9 mouse cellular contexts compared by ENCODE assay signal in genomic region chr6:120196837-120197236, GRCm38 (mm10).
DNase-seq lines count a peak whose midpoint lies in the region; ATAC-seq and TF ChIP-seq lines count a peak whose summit lies in the region.
"Had no signal": no experiment of that assay in that cellular context is flagged by ENCODE, and none has a peak within 500 bp of the region (broad histone marks: within the 10 kb centered on the region; RNA-seq: fewer than 3 reads in every experiment).

No protein-coding gene starts in this region.

- no peak overlapping the region for H3K9ac ChIP-seq in hindbrain, postnatal 0 days (replicated peaks; ENCODE audit: low read length)
- H3K9ac ChIP-seq in hindbrain, embryonic 14.5 days = no peak overlapping the region
- H3K9ac ChIP-seq: embryonic facial prominence, embryonic 15.5 days had no signal

- no peak overlapping the region for H3K27ac ChIP-seq in hindbrain, postnatal 0 days
- no peak overlapping the region for H3K27ac ChIP-seq in hindbrain, embryonic 14.5 days
- H3K27ac ChIP-seq: embryonic facial prominence, embryonic 15.5 days had no signal

- no peak overlapping the region for H3K4me2 ChIP-seq in hindbrain, postnatal 0 days (ENCODE audit: low read depth, low read length)
- H3K4me2 ChIP-seq in hindbrain, embryonic 14.5 days (replicated peaks) = no peak overlapping the region
- H3K4me2 ChIP-seq: embryonic facial prominence, embryonic 15.5 days had no signal

- H3K9me3 ChIP-seq in hindbrain, postnatal 0 days (ENCODE audit: low read length) = no peaks in the 10 kb centered on the region
- no peaks in the 10 kb centered on the region for H3K9me3 ChIP-seq in hindbrain, embryonic 14.5 days (ENCODE audit: control insufficient read depth, low read length)
- no peaks in the 10 kb centered on the region for H3K9me3 ChIP-seq in E14TG2a.4 (ENCODE audit: low read length)
- H3K9me3 ChIP-seq: embryonic facial prominence, embryonic 15.5 days had no signal

- WGBS in hindbrain, postnatal 0 days = 34% methylated on average over 2 of the region's 2 CpGs
- 37% methylated on average over 2 of the region's 2 CpGs for WGBS in hindbrain, embryonic 14.5 days

- no peaks in the 10 kb centered on the region for H3K4me1 ChIP-seq in hindbrain, postnatal 0 days (ENCODE audit: insufficient read depth, low read length)
- no peaks in the 10 kb centered on the region for H3K4me1 ChIP-seq in hindbrain, embryonic 14.5 days (replicated peaks; ENCODE audit: control insufficient read depth, insufficient read depth, low read length)
- peaks cover 82% of the 10 kb centered on the region for H3K4me1 ChIP-seq in E14TG2a.4 (replicated peaks; ENCODE audit: low read depth, low read length)

- peak; percentile 45 for TF ChIP-seq CTCF in hindbrain, postnatal 0 days (IDR thresholded peaks at IDR 0.05; ENCODE audit: low read depth)
- peak; percentile 54 for TF ChIP-seq CTCF in E14TG2a.4 (conservative IDR thresholded peaks at IDR 0.05; ENCODE audit: low read length)

- DNase-seq in hindbrain, postnatal 0 days (ENCODE audit: low spot score) = peak; percentile 63
- DNase-seq in hindbrain, embryonic 14.5 days (ENCODE audit: low spot score) = no peak
- peak; percentile 87 for DNase-seq in 3T3-L1 (ENCODE audit: low read depth, low spot score)
- DNase-seq in embryo, embryonic 10.5 days (ENCODE audit: low spot score) = peak; percentile 72
- no peak for DNase-seq in yolk sac, embryonic 10.5 days (ENCODE audit: low spot score)
- no peak for DNase-seq in gastrocnemius, postnatal 25 days

- no peak for ATAC-seq in hindbrain, postnatal 0 days
- ATAC-seq in hindbrain, embryonic 14.5 days (ENCODE audit: low FRiP score) = no peak
- peak; percentile 27 for ATAC-seq in neutrophil, adult 5-6 weeks (ENCODE audit: extremely low read depth, insufficient number of reproducible peaks, low FRiP score, poor library complexity, severe bottlenecking)

- no peaks in the 10 kb centered on the region for H3K36me3 ChIP-seq in hindbrain, postnatal 0 days (ENCODE audit: insufficient read depth, low read length)
- H3K36me3 ChIP-seq in hindbrain, embryonic 14.5 days (replicated peaks; ENCODE audit: control insufficient read depth, insufficient read depth) = no peaks in the 10 kb centered on the region
- H3K36me3 ChIP-seq in E14TG2a.4 (ENCODE audit: insufficient read depth, low read length) = no peaks in the 10 kb centered on the region
- H3K36me3 ChIP-seq: embryonic facial prominence, embryonic 15.5 days had no signal

- H3K4me3 ChIP-seq in hindbrain, postnatal 0 days (ENCODE audit: low read length) = no peak overlapping the region
- H3K4me3 ChIP-seq in hindbrain, embryonic 14.5 days (replicated peaks; ENCODE audit: low read length) = no peak overlapping the region
- no peak overlapping the region for H3K4me3 ChIP-seq in E14TG2a.4 (replicated peaks; ENCODE audit: low read length)
- H3K4me3 ChIP-seq: embryonic facial prominence, embryonic 15.5 days had no signal

- H3K27me3 ChIP-seq in hindbrain, postnatal 0 days (ENCODE audit: insufficient read depth, low read length) = no peaks in the 10 kb centered on the region
- no peaks in the 10 kb centered on the region for H3K27me3 ChIP-seq in hindbrain, embryonic 14.5 days (ENCODE audit: control insufficient read depth, insufficient read depth, low read length)
- H3K27me3 ChIP-seq in E14TG2a.4 (ENCODE audit: insufficient read depth, low read length) = no peaks in the 10 kb centered on the region
- H3K27me3 ChIP-seq: embryonic facial prominence, embryonic 15.5 days had no signal

Comparison
In these comparisons a context has a peak if more than half of its experiments do, and no peak if none do; other contexts are left out.
1. DNase-seq: peak in hindbrain, postnatal 0 days (single experiment), 3T3-L1 (single experiment) and embryo, embryonic 10.5 days (single experiment); none in hindbrain, embryonic 14.5 days (single experiment), yolk sac, embryonic 10.5 days (single experiment) and gastrocnemius, postnatal 25 days (single experiment).